Mouse (Mus musculus) MEL (cell line): ENCODE measurements around the gene Syap1.

Source experiments
- CTCF ChIP-seq, 3 experiments: IDR thresholded peaks in 2 of 3; conservative IDR thresholded peaks in 1 of 3; 2 replicates each; pipeline ENCODE4 v1.5.1; 2011 to 2012; ENCODE audit warnings: low read length in 3 of 3, low read depth in 2 of 3, mild to moderate bottlenecking in 2 of 3, improper control_type of control experiment in 1 of 3, inconsistent platforms in 1 of 3, mixed read lengths in 1 of 3, moderate library complexity in 1 of 3; ENCODE audit not compliant: control insufficient read depth in 1 of 3, insufficient read depth in 1 of 3, poor library complexity in 1 of 3, severe bottlenecking in 1 of 3
- EP300 ChIP-seq, 2 experiments: IDR thresholded peaks; 2 replicates each; pipeline ENCODE4 v1.6.1; 2011; ENCODE audit warnings: improper control_type of control experiment in 2 of 2, low read length in 2 of 2, low read depth in 1 of 2, mild to moderate bottlenecking in 1 of 2
- ETS1 ChIP-seq: IDR thresholded peaks from 2 replicates; pipeline ENCODE4 v1.6.1; 2012; ENCODE audit warnings: low read depth, mild to moderate bottlenecking, inconsistent platforms, low read length, improper control_type of control experiment, moderate library complexity
- MAFK ChIP-seq: IDR thresholded peaks from 2 replicates; pipeline ENCODE4 v1.6.1; 2011; ENCODE audit warnings: low read depth, mild to moderate bottlenecking, low read length, improper control_type of control experiment, borderline replicate concordance
- MAZ ChIP-seq: IDR thresholded peaks from 2 replicates; pipeline ENCODE4 v1.6.1; 2012; ENCODE audit warnings: low read depth, mild to moderate bottlenecking, inconsistent platforms, low read length, improper control_type of control experiment
- MXI1 ChIP-seq: IDR thresholded peaks from 2 replicates; pipeline ENCODE4 v1.6.1; 2011; ENCODE audit warnings: mild to moderate bottlenecking, low read depth, low read length, improper control_type of control experiment
- POLR2A ChIP-seq, 2 experiments: IDR thresholded peaks; 2 replicates each; pipeline ENCODE4 v1.6.1; 2011 to 2012; ENCODE audit warnings: low read length in 2 of 2, mild to moderate bottlenecking in 2 of 2, control low read depth in 1 of 2, improper control_type of control experiment in 1 of 2, low read depth in 1 of 2, moderate library complexity in 1 of 2; ENCODE audit not compliant: control insufficient read depth in 1 of 2, insufficient read depth in 1 of 2, poor library complexity in 1 of 2
- TCF12 ChIP-seq: IDR thresholded peaks from 2 replicates; pipeline ENCODE4 v1.6.1; 2014; ENCODE audit warnings: low read depth, mild to moderate bottlenecking, inconsistent platforms, low read length, improper control_type of control experiment, moderate library complexity
- USF2 ChIP-seq, 2 experiments: IDR thresholded peaks; 2 replicates each; pipeline ENCODE4 v1.6.1; 2011 to 2012; ENCODE audit warnings: improper control_type of control experiment in 2 of 2, low read length in 2 of 2, borderline replicate concordance in 1 of 2, inconsistent platforms in 1 of 2, low read depth in 1 of 2, mild to moderate bottlenecking in 1 of 2; ENCODE audit not compliant: insufficient read depth in 1 of 2

- TF ChIP-seq CTCF (IDR thresholded peaks at IDR 0.05 in 2 of 3, conservative IDR thresholded peaks at IDR 0.05 in 1 of 3; ENCODE audit: control insufficient read depth in 1 of 3, insufficient read depth in 1 of 3, low read depth in 2 of 3, low read length in 3 of 3, poor library complexity in 1 of 3, severe bottlenecking in 1 of 3) (no peak), POLR2A (IDR thresholded peaks at IDR 0.05; ENCODE audit: control insufficient read depth in 1 of 2, insufficient read depth in 1 of 2, low read depth in 1 of 2, low read length in 2 of 2, poor library complexity in 1 of 2) (no peak), MAZ (no peak), MAFK (no peak), TCF12 (no peak), ETS1 (no peak), MXI1 (no peak), EP300 (IDR thresholded peaks at IDR 0.05; ENCODE audit: low read depth in 1 of 2, low read length in 2 of 2) (no peak), USF2 (IDR thresholded peaks at IDR 0.05; ENCODE audit: borderline replicate concordance in 1 of 2, insufficient read depth in 1 of 2, low read depth in 1 of 2, low read length in 2 of 2) (no peak)
These were observed 60.2 kb downstream of the Syap1 start for GRCm38 (mm10) chrX:162828016-162828415.
